Mouse (Mus musculus): Measurements from ENCODE around the gene Dhrs7b.

Gene Dhrs7b

DNA sequence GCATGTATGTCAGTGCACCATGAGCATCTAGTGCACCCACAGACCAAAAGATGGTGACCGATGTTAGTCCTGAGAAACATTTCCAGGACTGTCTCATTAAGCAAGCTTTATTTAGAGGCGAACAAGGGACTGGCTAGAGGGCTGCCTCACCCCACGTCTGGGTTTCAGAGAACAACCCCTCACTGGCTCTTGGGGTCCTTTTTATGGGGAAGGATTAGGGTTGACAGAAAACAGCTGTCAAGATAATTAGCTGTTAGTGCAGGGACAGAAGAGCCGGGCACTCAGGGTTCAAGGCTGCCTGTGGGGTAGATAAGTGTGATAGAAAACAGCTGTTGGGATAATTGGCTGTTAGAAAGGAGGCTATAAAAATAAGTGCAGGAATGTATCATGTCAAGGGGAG, 65.5 kb downstream of the Dhrs7b start:
- no peak for DNase-seq (ENCODE audit: low spot score)

DNA sequence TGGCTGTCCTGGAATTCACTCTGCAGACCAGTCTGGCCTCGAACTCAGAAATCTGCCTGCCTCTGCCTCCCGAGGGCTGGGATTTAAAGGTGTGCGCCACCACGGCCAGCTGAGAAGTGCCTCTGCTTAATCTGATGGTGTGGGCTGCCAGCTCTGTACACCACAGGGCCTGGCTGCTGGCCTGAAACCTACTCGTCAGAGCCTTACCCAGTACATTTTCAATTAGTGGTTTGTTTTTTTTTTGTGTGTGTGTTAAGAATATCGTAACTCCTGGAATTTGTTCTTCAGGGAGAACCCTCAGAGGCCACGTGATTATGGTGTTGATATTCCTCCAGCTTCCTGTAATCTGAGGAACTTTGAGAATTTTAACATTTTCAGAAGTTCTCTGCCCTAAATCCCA, 71.6 kb downstream of the Dhrs7b start:
- peak; percentile 55 for DNase-seq (ENCODE audit: low spot score)

DNA sequence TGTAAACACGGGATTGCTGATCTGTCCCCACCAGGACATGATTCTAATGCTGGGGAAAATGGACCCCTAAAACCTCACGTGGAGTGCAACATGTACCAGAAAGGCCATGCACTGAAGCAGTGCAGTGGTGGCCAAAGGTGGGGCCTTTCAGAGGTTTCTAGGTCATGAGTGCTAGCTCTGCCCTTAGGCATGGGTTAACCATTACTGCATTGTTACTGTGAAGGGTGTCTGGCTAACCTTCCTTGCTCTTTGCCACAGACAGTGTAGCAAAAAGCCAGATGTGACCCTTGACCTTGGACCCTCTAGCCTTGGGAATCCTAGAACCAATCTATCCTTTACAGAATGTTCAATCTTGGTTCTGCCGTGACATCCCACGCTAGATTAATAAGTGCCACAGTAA, 72.1 kb downstream of the Dhrs7b start:
- DNase-seq (ENCODE audit: low spot score), result no peak

DNA sequence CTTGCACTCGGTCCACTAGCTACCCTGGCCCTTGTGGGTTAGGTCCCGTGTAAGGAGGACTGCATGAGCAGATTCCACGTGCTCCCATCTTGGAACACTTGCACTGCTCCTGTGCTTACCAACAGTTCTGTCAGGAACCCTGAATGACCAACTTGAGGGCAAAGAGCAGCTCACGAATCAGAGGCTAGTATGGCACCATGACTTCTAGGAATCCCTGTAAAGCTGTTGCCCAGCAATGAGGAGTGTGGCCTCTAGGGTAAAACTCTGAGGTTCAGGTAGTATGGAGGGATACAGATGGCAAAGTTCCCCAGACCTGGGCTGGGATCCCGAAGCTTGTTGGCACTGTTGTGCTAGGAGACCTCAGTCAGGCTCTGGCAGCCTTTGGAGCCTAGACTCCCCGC, 73.2 kb downstream of the Dhrs7b start:
- no peak for DNase-seq (ENCODE audit: low spot score)

DNA sequence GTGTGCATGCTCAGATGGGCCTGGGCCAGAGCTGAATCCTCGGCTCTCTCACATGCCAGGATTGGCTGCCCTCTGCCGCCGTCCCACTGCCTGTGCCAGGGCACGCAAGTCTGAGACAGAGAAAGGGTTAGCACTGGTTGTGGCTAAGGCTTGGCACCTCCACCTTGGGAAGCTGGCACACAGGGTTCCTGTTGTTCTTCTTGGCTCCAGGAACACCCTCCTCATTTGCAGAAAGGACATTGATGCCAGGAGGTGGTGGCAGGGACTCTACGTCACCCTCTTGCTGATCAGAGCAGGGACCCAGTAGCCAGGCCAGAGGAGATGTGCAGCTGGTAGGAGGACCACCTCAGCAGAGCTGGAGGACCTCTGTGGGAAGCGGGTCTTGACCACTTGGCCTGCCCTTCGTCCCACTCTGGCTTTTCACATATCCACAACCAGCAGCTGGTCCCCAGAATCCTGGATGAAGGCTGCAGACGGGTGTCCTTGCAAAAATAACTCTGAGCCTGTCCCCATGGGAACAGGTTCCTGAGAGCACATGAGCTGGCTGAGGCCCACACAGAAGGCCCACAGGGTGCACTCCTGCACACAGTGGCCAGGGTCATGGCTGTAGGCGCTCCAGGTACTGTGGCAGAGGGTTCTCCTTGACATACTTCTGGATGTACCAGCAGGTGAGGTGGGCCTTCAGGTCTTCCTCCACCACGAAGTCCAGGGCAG, 75.1 kb downstream of the Dhrs7b start:
- no peak for DNase-seq (ENCODE audit: low spot score)

DNA sequence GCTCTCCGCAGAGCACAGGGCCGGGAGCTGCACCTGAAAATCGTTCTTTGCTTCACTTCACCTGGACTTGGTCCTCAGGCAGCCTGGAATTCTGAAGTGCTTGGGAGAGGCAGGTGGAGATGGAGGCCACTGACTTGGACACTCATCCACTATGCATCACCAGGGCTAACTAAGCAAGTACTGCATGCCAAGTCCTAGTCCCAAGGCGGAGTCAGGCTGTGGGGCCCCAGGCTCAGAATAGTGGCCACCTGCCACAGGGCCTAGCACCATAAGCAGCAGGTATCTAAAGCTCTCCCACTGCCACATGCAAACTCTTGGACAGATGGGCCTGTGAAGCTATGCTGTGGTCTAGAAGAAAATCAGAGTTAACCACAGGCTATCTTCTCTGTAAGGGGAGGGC, 76.0 kb downstream of the Dhrs7b start:
- no peak for DNase-seq (ENCODE audit: low spot score)

DNA sequence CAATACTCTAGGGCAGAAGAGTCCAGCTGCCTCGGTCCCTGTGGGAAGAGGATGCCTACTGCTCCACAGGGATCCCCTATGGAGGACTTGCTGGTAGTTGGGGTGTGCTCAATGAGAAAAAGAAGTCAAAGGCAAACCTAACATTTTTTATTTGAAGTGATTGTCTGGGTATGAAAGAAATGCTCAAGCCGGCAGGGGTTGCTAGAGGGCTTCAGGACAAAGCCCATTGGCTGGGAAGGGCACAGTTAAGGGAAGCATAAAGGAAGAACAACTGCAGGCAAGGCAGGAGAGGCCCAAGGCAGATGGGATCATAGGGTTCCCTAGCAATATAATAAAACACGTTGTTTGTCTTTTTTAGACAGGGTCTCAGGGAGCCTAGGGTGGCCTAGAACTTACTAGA, 77.6 kb downstream of the Dhrs7b start:
- DNase-seq (ENCODE audit: low spot score), result no peak

DNA sequence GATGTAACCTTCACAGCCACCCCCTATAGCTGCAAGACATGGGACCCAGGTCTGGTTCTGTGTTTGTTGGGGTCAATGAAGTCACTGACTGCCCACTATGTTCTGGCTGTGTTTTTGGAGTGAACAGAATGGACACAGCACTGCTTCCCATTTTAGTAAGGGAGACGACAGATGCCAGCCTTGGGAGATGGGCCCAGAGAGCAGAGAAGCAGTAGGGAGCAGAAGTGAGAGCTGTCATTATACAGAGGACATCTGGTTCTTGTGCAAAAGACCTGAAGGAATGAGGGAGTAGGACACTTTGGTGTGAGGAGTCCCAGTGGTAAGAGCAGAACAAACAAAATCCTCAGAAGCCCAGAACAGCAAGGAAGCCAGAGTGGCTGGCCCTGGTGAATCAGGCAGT, 79.2 kb downstream of the Dhrs7b start:
- no peak for DNase-seq (ENCODE audit: low spot score)
